Mouse (Mus musculus) small intestine, adult 2 months (tissue): ENCODE measurements at regions not wholly inside any gene's neighbourhood (a gene's known extent, or its start where the extent isn't known, plus 50 kb on each side); places are given as distances from the start of the nearest gene placed in this dataset.

Source experiments
- H3K27ac ChIP-seq: fragments of 200-500 bp; 2 replicates; pipeline ENCODE4 v1.5.1; 2012; ENCODE audit warnings: low read depth, low read length, control low read depth, inconsistent platforms; ENCODE audit not compliant: insufficient read depth
- H3K27me3 ChIP-seq: fragments of 200-500 bp; 2 replicates; pipeline ENCODE4 v1.6.1; 2012; ENCODE audit warnings: mild to moderate bottlenecking, moderate library complexity, low read length, inconsistent platforms; ENCODE audit not compliant: control insufficient read depth, insufficient read depth
- H3K36me3 ChIP-seq: fragments of 200-500 bp; 2 replicates; pipeline ENCODE4 v1.6.1; 2012; ENCODE audit warnings: mild to moderate bottlenecking, low read length, control low read depth, inconsistent platforms; ENCODE audit not compliant: control insufficient read depth, insufficient read depth
- H3K4me1 ChIP-seq: fragments of 200-500 bp; 2 replicates; pipeline ENCODE4 v1.6.1; 2012; ENCODE audit warnings: low read length, inconsistent platforms, mixed read lengths; ENCODE audit not compliant: control insufficient read depth, insufficient read depth, insufficient read length
- H3K4me3 ChIP-seq: fragments of 200-500 bp; 2 replicates; pipeline ENCODE4 v1.5.1; 2012; ENCODE audit warnings: low read depth, mild to moderate bottlenecking, control low read depth, inconsistent platforms, low read length, moderate library complexity
- CTCF ChIP-seq: fragments of 200-500 bp; IDR thresholded peaks from 2 replicates; pipeline ENCODE4 v1.5.1; 2012; ENCODE audit warnings: low read depth, mild to moderate bottlenecking, control low read depth, inconsistent platforms, low read length, moderate library complexity, mixed read lengths; ENCODE audit not compliant: insufficient replicate concordance, insufficient read length; ENCODE audit errors: extremely low read depth
- POLR2A ChIP-seq: fragments of 200-500 bp; IDR thresholded peaks from 2 replicates; pipeline ENCODE4 v1.6.1; 2012; ENCODE audit warnings: low read depth, mild to moderate bottlenecking, control low read depth, inconsistent platforms, low read length, moderate library complexity
- WGBS: fragments of 180-500 bp; shearing (Covaris S2); methylation state at CpG from one replicate; pipeline ENCODE4 v1.1.7; 2018; 5-methylcytosine and 5-hydroxymethylcytosine counted together

DNA sequence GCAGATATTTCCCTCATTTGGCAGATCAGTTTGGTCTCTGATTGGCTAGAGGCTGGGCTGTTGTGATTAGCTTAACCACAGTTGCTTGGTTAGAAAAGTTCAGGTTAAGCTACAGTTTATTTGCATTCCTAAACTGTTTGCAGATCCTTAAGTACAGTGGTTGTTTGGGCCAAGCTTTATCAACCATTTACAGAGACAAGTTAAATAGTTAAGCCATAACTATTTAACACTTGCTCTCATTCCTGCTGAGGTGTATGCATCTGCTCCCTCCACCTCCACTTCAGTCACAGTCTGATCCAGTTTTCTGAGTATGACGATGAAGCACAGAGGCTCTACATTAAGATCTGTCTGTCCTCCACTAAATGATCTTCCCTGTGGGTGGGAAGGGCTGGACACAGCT, 58.6 kb upstream of the Gdf10 start:
- Histone ChIP-seq H3K4me1 (no peaks in the 10 kb centered on the region), H3K27me3 (no peaks in the 10 kb centered on the region), H3K27ac (no peak overlapping the region), H3K36me3 (no peaks in the 10 kb centered on the region), H3K4me3 (no peak overlapping the region)
- TF ChIP-seq POLR2A: no peak
- no peak for TF ChIP-seq CTCF
- 52% methylated on average over 1 of the region's 1 CpGs for WGBS

DNA sequence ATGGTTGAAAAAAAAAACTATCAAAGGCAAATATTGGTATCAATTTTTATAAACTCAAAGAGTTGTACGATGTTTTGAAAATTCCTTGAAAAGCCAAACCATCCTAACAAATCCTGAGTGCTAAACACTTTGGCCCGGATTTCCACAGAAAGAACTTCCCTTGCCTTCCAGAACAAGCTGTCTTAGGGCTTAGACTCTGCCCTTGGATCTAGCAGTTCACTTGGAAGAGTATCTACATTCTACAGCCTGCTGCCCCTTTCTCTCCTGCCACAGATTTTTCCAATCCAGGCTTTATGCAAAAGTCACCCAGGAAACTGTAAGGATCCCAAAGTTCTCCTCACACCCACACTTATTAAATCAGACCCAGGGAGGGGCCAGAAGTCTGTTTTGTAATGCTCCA, 57.6 kb upstream of the Gdf10 start:
- H3K27ac ChIP-seq: no peak overlapping the region
- H3K4me3 ChIP-seq: no peak overlapping the region
- H3K36me3 ChIP-seq: no peaks in the 10 kb centered on the region
- H3K4me1 ChIP-seq: no peaks in the 10 kb centered on the region
- WGBS: 73% methylated on average over 2 of the region's 2 CpGs
- H3K27me3 ChIP-seq: no peaks in the 10 kb centered on the region
- no peak for TF ChIP-seq POLR2A
- no peak for TF ChIP-seq CTCF

DNA sequence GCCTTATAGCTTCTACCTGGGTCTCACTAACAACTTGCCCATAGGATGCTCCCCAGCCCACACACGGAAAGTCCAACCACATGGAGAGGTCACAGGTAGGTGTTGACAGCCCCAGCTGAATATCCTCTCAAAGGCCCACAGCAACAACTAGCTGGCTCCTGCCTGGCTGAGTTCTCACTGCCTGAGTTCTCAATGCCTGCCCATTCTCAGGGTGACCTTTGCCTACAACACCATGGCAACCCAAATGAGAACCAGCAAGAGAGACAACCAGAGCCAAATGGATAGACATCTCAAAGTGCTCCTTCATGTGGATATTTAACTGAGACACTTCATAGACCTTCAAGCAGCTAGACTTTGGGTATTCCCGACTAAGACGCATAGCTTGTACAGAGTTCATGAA, 55.7 kb upstream of the Gdf10 start:
- H3K27me3 ChIP-seq: no peaks in the 10 kb centered on the region
- TF ChIP-seq CTCF (no peak), POLR2A (no peak)
- H3K36me3 ChIP-seq: no peaks in the 10 kb centered on the region
- H3K27ac ChIP-seq: no peak overlapping the region
- 82% methylated on average over 3 of the region's 3 CpGs for WGBS
- no peaks in the 10 kb centered on the region for H3K4me1 ChIP-seq
- no peak overlapping the region for H3K4me3 ChIP-seq
